Mouse (Mus musculus): Measurements from ENCODE around the gene Mst1. TPM values are rescaled to one million over a fixed set of nuclear protein-coding genes. Genes with fewer than 3 reads are reported as not detected.

Mst1 gene
- polyA plus RNA-seq, 1 experiment, result 3.5 TPM

DNA sequence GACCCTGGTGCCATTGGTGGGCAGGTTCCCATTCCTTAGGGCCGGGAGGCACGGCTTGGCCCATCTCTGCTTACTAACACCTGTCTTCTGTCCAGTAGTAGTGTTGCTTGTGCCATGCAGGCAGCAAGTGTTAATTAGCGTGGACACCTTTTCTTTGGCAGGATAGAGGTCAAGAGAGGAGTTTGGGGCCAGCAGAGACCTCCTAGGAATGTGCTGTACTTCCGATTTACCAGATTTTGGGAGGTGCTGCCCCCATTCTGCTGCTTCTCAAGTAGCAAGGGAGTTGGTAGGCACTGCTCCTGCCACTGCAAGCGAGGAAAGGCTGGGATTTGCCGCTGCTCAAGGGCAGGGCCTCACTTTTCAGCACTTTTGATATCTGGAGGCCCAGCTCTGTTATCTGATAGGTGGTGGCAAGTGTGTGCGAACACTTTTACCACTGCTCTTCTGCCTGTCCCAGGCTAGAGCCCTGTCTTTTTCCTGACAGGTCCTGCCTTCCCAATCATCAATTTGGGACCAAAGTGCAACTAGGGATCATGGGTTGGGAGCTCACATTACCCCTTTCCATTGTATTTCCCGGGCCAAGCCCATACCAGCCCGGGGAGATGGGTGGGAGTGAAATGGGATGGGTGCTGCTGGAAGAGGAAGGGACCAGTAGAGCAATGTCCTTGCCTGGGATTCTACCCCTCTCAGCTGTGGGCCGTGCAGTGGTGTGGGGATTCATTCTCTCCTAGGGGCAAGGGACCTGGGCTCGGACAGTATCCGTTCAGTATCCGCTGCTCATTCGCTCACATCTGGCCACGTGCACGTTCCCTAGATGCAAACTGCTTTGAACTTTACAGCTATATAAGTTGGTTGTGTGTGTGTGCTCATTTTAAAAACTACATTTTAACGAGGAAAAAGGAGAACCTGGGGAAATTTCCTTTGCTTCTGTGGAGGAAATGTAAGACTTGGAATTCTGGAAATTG, 32.4 kb upstream of the Mst1 start:
- no peak for DNase-seq
- peaks cover 23% of the 10 kb centered on the region for H3K36me3 ChIP-seq (ENCODE audit: control insufficient read depth, insufficient read depth, low read length)
- TF ChIP-seq CTCF (IDR thresholded peaks at IDR 0.05; ENCODE audit: borderline replicate concordance, control insufficient read depth, extremely low read depth, insufficient read depth, low read length, poor library complexity) (no peak), POLR2A (IDR thresholded peaks at IDR 0.05; ENCODE audit: control insufficient read depth, extremely low read depth, insufficient read depth, low read length, poor library complexity) (no peak)
- WGBS, result 75% methylated on average over 17 of the region's 17 CpGs
- H3K27ac ChIP-seq (ENCODE audit: control insufficient read depth, insufficient read depth, low read length), result no peak overlapping the region
- no peak overlapping the region for H3K4me3 ChIP-seq (ENCODE audit: control insufficient read depth, insufficient read depth, low read length)
- peaks cover 14% of the 10 kb centered on the region for H3K4me1 ChIP-seq (replicated peaks; ENCODE audit: control insufficient read depth, insufficient read depth, low read length)
- no peaks in the 10 kb centered on the region for H3K27me3 ChIP-seq (ENCODE audit: control insufficient read depth, insufficient read depth, low read length)

DNA sequence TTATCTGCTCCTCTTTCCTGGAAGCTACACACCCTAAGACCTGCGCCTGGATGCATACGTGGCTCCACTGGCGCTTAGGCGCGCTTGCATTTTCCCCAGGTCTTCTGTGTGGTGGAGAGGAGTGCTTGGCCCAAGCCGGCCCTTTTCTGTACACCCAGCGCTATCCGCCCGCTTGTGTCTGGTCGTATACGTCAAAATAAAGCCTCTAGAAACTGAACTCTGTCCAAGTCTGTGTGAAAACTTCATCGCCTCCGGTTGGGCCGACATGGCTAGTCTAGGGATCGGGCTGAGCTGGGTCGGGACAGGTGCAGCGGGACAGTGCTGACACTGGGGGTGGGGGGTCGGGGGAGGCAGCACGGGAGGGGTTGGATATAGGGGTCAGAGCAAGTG, 31.7 kb upstream of the Mst1 start:
- no peak for DNase-seq
- WGBS, result 3% methylated on average over 19 of the region's 19 CpGs
- no peak for TF ChIP-seq CTCF (IDR thresholded peaks at IDR 0.05; ENCODE audit: borderline replicate concordance, control insufficient read depth, extremely low read depth, insufficient read depth, low read length, poor library complexity)
- Histone ChIP-seq H3K4me1 (replicated peaks; ENCODE audit: control insufficient read depth, insufficient read depth, low read length) (peaks cover 18% of the 10 kb centered on the region), H3K4me3 (ENCODE audit: control insufficient read depth, insufficient read depth, low read length) (peak overlapping the region; percentile 29), H3K27me3 (ENCODE audit: control insufficient read depth, insufficient read depth, low read length) (no peaks in the 10 kb centered on the region), H3K27ac (ENCODE audit: control insufficient read depth, insufficient read depth, low read length) (no peak overlapping the region), H3K36me3 (ENCODE audit: control insufficient read depth, insufficient read depth, low read length) (peaks cover 21% of the 10 kb centered on the region)

DNA sequence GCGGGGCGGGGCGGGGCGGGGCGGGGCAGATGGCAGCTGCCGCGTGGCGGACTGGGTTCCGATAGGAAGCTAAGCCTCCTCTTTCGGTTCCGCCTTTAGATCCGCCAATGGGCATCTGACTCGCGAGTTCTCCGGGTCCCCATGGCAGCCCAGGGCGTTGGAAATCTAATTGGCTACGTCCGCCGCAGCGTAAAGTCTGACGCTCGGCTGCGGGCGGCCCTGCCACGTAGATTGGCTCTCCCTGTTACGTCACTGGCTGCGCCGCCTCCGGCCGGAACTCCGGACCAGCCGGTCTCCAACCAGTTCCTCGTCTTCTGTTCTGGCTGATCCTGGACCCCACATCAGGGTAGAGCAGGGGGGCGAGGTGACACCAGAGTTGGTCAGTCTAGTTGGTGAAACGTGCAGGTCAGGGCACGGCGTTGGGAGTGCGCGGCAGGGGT, 31.2 kb upstream of the Mst1 start, which contains the start of gene Gmppb:
Gmppb (plus strand) TSS at position 227 of the 440 bp plus-strand sequence.
- WGBS, result 0% methylated on average over 37 of the region's 39 CpGs
- Histone ChIP-seq H3K27me3 (ENCODE audit: control insufficient read depth, insufficient read depth, low read length) (no peaks in the 10 kb centered on the region), H3K4me3 (ENCODE audit: control insufficient read depth, insufficient read depth, low read length) (peak within 1 kb of the TSS; percentile 58), H3K27ac (ENCODE audit: control insufficient read depth, insufficient read depth, low read length) (no peak within 1 kb of the TSS), H3K36me3 (ENCODE audit: control insufficient read depth, insufficient read depth, low read length) (peaks cover 21% of the 10 kb centered on the region), H3K4me1 (replicated peaks; ENCODE audit: control insufficient read depth, insufficient read depth, low read length) (peaks cover 18% of the 10 kb centered on the region)
- TF ChIP-seq POLR2A (IDR thresholded peaks at IDR 0.05; ENCODE audit: control insufficient read depth, extremely low read depth, insufficient read depth, low read length, poor library complexity) (peak; percentile 61), CTCF (IDR thresholded peaks at IDR 0.05; ENCODE audit: borderline replicate concordance, control insufficient read depth, extremely low read depth, insufficient read depth, low read length, poor library complexity) (no peak; the same call in 1 of the 2 replicates)
- peak; percentile 91 for DNase-seq

DNA sequence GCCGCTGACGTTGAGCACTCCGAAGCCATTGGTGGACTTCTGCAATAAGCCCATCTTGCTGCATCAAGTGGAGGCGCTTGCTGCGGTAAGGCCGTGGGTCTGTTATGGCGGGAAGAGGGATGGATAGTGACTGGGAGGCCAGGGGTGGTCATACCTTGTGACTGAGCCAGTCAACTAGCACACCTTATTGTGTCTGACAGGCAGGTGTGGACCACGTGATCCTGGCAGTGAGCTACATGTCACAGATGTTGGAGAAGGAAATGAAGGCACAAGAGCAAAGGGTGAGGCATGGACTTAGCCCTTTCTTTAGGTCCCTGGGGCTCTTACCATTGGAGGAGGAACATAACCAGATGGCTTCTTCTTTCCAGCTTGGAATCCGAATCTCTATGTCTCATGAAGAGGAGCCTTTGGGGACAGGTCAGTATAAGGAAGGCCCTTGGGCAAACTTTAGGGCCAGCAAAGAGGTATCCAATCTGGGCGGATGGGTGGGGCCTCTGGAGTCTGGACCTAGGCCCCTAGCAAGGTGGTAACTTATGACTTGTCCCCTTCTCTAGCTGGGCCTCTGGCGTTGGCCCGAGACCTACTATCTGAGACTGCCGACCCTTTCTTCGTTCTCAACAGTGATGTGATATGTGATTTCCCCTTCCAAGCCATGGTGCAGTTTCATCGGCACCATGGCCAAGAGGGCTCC, 30.5 kb upstream of the Mst1 start:
- Histone ChIP-seq H3K27me3 (ENCODE audit: control insufficient read depth, insufficient read depth, low read length) (no peaks in the 10 kb centered on the region), H3K36me3 (ENCODE audit: control insufficient read depth, insufficient read depth, low read length) (peaks cover 18% of the 10 kb centered on the region), H3K27ac (ENCODE audit: control insufficient read depth, insufficient read depth, low read length) (no peak overlapping the region), H3K4me1 (replicated peaks; ENCODE audit: control insufficient read depth, insufficient read depth, low read length) (peaks cover 18% of the 10 kb centered on the region), H3K4me3 (ENCODE audit: control insufficient read depth, insufficient read depth, low read length) (peak overlapping the region; percentile 58)
- TF ChIP-seq POLR2A (IDR thresholded peaks at IDR 0.05; ENCODE audit: control insufficient read depth, extremely low read depth, insufficient read depth, low read length, poor library complexity), result no peak
- TF ChIP-seq CTCF (IDR thresholded peaks at IDR 0.05; ENCODE audit: borderline replicate concordance, control insufficient read depth, extremely low read depth, insufficient read depth, low read length, poor library complexity), result no peak
- peak; percentile 13 for DNase-seq
- 46% methylated on average over 15 of the region's 15 CpGs for WGBS

DNA sequence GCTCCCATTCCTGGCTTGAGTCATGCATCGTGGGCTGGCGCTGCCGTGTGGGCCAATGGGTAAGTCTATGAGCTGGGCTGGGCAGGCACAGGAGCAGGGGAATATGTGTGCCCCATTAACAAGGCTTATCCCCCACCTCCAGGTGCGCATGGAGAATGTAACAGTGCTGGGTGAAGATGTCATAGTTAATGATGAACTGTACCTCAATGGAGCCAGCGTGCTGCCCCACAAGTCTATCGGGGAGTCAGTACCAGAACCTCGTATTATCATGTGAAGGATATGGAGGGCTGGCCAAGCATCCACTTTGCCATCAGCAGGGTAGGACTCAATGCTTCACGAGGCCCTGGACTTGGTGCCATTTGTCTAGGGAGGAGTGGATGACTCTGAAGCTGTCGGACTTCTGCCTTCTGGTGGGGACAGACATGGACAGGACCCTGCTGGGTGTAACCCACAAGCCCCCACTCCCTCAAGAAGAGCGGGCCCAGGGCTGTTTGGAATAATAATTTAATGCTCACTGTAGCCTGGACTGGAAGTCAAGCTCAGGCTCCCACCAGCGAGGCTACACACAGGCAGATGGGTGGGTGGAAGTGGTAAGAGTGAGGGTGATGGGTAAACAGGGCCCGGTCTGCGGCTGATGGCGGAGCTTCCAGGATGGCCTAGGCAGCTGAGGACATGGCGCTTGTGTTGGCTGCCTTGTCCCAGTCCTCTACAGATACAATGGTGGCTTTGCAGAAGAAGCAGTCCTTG, 28.9 kb upstream of the Mst1 start:
- H3K4me3 ChIP-seq (ENCODE audit: control insufficient read depth, insufficient read depth, low read length), result no peak overlapping the region
- H3K4me1 ChIP-seq (replicated peaks; ENCODE audit: control insufficient read depth, insufficient read depth, low read length), result peaks cover 18% of the 10 kb centered on the region
- peaks cover 9% of the 10 kb centered on the region for H3K36me3 ChIP-seq (ENCODE audit: control insufficient read depth, insufficient read depth, low read length)
- 97% methylated on average over 15 of the region's 15 CpGs for WGBS
- H3K27me3 ChIP-seq (ENCODE audit: control insufficient read depth, insufficient read depth, low read length), result no peaks in the 10 kb centered on the region
- no peak overlapping the region for H3K27ac ChIP-seq (ENCODE audit: control insufficient read depth, insufficient read depth, low read length)
- TF ChIP-seq POLR2A (IDR thresholded peaks at IDR 0.05; ENCODE audit: control insufficient read depth, extremely low read depth, insufficient read depth, low read length, poor library complexity), result no peak
- TF ChIP-seq CTCF (IDR thresholded peaks at IDR 0.05; ENCODE audit: borderline replicate concordance, control insufficient read depth, extremely low read depth, insufficient read depth, low read length, poor library complexity), result no peak
- no peak for DNase-seq

DNA sequence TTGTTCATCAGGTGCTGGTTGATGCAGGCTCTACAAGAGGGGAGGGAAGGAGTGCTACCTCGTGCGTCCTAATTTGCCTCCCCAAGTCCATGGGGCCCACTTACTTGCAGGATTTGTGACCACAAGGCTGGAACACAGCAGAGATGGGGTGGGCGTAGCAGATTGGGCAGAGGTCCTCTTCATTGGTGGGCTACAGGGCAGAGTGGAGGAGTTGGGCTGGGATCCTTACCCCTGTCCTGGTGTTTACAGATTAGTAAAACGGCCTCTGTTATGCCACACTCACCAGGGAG, 28.4 kb upstream of the Mst1 start:
- no peak for DNase-seq
- Histone ChIP-seq H3K36me3 (ENCODE audit: control insufficient read depth, insufficient read depth, low read length) (peaks cover 11% of the 10 kb centered on the region), H3K27ac (ENCODE audit: control insufficient read depth, insufficient read depth, low read length) (no peak overlapping the region), H3K27me3 (ENCODE audit: control insufficient read depth, insufficient read depth, low read length) (no peaks in the 10 kb centered on the region), H3K4me1 (replicated peaks; ENCODE audit: control insufficient read depth, insufficient read depth, low read length) (peaks cover 18% of the 10 kb centered on the region), H3K4me3 (ENCODE audit: control insufficient read depth, insufficient read depth, low read length) (no peak overlapping the region)
- WGBS, result 86% methylated on average over 4 of the region's 4 CpGs
- TF ChIP-seq POLR2A (IDR thresholded peaks at IDR 0.05; ENCODE audit: control insufficient read depth, extremely low read depth, insufficient read depth, low read length, poor library complexity), result no peak
- TF ChIP-seq CTCF (IDR thresholded peaks at IDR 0.05; ENCODE audit: borderline replicate concordance, control insufficient read depth, extremely low read depth, insufficient read depth, low read length, poor library complexity), result no peak

All from thymus, adult 2 months (tissue).